Mouse (Mus musculus): ENCODE results near the gene Cdc42bpa.
"Not testable (repeated sequence)": the region's sequence is repeated elsewhere in the genome, so short reads cannot be mapped to it uniquely, and the experiment has no call there.

Gene Cdc42bpa

GRCm38 (mm10) chr1:179960882-179961698, 818 bp downstream of the Cdc42bpa start:
- DNase-seq = peak; percentile 16 to 47

- peak; percentile 28 to 48 for DNase-seq
Observed at GRCm38 (mm10) chr1:179961777-179962176, 1.5 kb downstream of the Cdc42bpa start.

GRCm38 (mm10) chr1:179969776-179970428, 9.6 kb downstream of the Cdc42bpa start:
- no peak for DNase-seq

DNA sequence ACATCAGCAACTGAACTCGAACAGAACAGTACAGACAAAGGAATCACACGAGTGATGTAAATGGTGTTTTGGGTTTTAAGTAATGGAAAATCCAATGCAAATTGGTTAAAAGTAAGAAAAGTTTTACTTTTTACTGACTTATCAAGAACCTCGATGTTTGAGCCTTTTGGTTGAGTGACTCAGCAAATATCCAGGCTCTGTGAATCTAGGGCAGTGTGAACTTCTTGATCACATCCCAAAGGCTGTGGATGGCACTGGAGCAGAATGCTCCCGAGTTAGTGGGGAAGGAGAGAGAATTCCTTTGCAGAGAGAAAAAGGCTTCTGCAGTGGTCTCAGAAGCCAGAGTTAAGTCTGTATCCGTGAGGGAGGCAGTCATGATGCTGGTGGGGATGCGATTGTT, 14.7 kb downstream of the Cdc42bpa start:
- DNase-seq = no peak

GRCm38 (mm10) chr1:179975645-179976275, 15.5 kb downstream of the Cdc42bpa start:
- peak; percentile 7 to 34 for DNase-seq

GRCm38 (mm10) chr1:179977437-179977836, 17.2 kb downstream of the Cdc42bpa start:
- no peak for DNase-seq

DNA sequence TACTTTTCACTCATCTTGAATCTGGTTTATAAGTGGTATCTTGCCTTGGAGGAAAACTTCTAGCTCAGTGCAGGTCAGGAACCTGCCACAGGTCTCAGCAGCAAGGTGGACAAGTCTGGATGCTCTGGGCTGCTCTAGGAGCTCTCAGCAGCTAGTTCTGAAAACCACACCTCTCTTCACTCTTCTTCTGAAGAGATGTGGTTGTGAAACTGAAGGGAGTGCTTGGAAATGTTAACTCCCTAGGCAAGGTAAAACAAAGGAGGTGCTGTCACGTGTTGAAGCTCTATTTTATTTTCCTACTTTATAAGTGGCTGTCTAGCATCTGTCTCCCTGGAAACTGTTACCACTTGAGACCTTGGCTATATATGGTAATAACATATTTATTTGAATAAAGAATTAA, 18.5 kb downstream of the Cdc42bpa start:
- DNase-seq = no peak

- no peak for DNase-seq
Observed at GRCm38 (mm10) chr1:179981680-179982079, 21.4 kb downstream of the Cdc42bpa start.

GRCm38 (mm10) chr1:179982183-179982582, 21.9 kb downstream of the Cdc42bpa start:
- no peak for DNase-seq

GRCm38 (mm10) chr1:179982933-179983332, 22.7 kb downstream of the Cdc42bpa start:
- DNase-seq = no peak

DNA sequence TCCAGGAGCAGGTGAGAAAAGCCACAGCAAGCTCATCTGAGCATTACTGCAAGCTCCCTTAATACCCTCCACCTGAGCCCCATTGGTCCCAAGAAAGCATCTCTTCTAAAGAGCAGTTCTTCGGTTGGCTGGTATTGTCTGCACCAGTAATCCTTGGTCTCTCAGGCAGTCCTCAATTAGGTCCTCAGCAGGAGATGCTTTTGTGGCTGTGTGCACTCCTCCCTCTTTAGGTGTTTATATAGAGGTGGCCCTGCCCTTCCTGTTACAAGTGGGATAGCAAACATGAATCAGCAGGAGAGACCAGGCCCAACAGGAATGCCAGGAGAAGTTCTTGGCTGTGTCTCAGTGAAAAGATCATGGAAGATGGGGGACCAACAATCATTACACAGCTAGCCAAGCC, 23.9 kb downstream of the Cdc42bpa start:
- no peak for DNase-seq

GRCm38 (mm10) chr1:179991660-179992235, 31.5 kb downstream of the Cdc42bpa start:
- no peak for DNase-seq

DNA sequence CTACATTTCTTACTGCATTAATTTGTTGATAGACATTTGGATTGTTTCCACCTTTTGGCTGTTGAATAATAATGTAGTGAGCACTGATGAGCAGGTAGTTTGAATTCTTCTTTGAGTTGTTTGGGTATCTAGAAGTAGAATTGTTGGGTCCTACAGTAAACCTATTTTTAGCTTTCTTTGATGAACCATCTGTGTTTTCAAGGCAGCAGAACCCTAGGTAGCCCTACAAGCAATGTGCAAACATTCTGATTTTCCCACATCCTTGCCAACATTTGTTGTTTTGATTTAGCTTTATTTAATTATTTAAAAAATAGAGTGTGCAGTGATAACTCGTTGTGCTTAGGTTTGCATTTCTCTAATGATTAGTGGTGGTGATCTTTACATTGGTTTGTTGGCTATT, 32.0 kb downstream of the Cdc42bpa start:
- DNase-seq = peak in 1 of 2 experiments; percentile 45

- DNase-seq = no peak
Observed at GRCm38 (mm10) chr1:180008057-180008456, 47.8 kb downstream of the Cdc42bpa start.

GRCm38 (mm10) chr1:180013479-180013878, 53.2 kb downstream of the Cdc42bpa start:
- DNase-seq = no peak

- DNase-seq = no peak
Observed at GRCm38 (mm10) chr1:180018218-180018617, 57.9 kb downstream of the Cdc42bpa start.

DNA sequence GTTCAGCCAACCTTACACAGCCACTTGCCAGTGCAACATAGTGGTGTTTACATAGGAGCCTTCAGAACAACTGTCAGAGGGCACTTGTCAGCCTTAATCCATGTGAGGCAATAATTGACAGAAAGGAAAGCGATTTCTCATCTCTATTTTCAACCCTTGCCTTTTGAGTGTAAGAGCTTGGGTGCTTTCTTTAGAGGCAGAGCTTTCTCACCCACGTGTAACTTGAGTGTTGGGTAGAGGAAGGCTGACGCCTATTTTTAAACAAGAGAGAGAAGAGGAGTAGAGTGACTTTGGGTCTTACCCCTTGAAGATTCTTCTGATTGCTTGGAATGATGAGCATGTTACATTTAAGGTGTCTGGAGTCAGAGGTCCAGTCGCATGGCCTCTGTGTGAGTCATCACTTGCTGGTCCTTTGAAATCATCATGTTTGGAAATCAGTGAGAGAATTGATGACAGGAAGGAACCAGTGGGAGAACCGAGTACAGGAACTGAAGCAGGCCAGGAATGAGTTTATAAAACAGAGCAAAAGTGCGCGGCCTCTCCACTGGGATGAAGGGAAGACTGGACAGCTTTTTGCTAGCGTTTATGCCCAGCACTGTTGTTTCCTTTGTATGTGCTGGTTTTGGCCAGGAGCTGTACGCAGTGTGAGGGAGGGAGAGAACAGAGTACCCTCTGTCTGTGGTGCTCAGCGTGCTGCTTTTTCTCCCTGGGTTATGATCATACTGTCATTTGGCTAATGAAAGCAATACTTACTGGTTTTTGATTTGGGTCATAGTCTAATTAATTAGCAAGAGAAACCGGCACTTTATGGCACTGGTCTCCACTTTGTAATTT, 61.4 kb downstream of the Cdc42bpa start:
- no peak for DNase-seq

DNA sequence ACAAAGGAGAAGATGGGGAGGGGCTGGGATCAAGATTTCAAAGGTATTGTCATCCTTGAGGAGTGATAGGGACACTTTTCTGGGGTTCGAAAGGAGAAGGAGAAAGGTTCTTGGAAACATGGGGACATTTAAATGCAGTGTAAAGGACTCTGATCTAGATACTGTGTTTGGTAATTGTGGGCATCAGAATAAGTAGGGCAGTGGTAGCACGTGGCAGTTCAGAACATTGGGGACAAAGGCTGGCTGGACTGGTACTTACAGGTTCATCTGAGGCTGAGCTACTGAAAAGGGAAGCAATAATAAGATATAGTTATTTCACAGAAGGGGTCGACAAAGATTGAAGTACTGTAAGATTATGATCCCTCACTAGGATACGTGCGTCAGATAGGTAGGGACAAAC, 63.2 kb downstream of the Cdc42bpa start:
- no peak for DNase-seq

GRCm38 (mm10) chr1:180029863-180030262, 69.6 kb downstream of the Cdc42bpa start:
- not testable (repeated sequence) for DNase-seq

DNA sequence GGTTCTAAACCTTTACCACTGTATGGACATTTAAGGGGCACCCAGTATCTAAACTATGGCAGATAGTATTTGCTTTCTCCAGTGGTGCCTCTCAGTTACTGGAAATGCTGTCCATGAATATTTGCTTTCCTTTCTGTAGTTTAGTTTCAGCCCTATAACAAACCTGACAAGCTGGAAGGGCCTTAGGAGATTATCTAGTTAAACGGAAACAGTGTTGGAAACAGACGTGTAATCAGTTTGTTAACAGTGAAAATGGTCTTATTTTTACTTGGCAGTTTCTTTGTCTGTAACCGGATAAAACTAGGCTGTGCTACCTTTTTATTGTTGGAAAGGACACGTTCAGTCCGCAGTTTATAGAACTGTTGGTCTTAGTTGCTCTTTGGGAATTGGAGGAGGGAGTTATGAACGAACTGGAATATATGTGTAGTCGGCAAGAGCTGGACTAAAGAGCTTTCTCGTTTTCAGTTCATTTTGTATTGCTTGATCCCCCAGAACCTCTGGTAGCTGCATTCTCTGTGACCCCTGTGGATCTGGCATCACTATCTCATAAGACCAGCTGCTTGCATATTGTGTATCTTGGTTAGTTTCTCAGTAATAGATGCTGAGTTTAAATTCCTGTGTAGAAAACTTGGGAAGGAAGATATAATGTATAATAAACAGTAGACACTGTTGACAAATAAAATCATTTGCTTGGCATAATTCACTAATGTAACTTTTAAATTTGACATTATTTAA, 70.5 kb downstream of the Cdc42bpa start:
- DNase-seq = no peak

DNA sequence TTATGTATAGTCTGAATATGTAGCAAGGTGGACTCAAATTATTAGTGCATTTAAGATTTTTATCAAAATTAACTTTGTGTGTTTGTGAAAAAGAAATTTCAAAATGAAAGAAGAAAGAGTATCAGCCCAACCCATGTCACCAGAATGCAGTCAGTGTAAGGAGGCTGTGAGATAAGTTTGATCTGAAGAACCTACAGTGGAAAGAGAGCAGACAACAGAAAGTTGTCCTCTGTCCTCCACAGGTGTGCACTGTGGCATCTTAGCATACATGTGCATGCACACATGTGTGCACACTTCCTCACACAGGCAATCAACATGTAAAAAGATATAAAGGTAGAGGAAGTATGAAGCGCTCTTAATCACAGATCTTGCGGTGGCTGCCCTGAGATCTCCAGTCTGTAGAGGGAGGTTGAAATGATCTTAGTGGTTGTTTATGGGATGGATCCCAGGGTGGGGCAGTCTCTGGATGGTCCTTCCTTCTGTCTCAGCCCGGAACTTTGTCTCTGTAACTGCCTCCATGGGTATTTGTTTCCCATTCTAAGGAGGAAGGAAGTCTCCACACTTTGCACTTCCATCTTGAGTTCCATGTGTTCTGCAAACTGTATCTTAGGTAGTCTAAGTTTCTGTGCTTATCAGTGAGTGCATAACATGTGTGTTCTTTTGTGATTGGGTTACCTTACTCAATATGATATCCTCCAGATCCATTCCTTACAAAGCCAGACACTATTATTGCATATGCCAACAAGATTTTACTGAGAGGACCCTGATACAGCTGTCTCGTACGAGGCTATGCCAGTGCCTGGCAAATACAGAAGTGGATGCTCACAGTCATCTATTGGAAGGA, 71.7 kb downstream of the Cdc42bpa start:
- DNase-seq = no peak

All from cerebellum, postnatal 14 days (tissue).